Mouse (Mus musculus) myocyte (in vitro differentiated cells): Measurements from ENCODE around the gene Sh3pxd2b. TPM values are rescaled to one million over a fixed set of nuclear protein-coding genes. Genes with fewer than 3 reads are reported as not detected.
A peak's percentile ranks its signal among the peaks of the same experiment; 100 is the strongest.

Source experiments
- H3K27me3 ChIP-seq: one replicate; pipeline ENCODE4 v1.6.1; 2011; ENCODE audit not compliant: control insufficient read depth, insufficient read depth, insufficient read length
- H3K36me3 ChIP-seq: one replicate; pipeline ENCODE4 v1.6.1; 2011; ENCODE audit not compliant: control insufficient read depth, insufficient read depth
- H3K4me2 ChIP-seq: one replicate; pipeline ENCODE4 v1.6.1; 2011; ENCODE audit warnings: low read depth, control low read depth
- H3K4me3 ChIP-seq: one replicate; pipeline ENCODE4 v1.5.1; 2011; ENCODE audit warnings: mild to moderate bottlenecking, control low read depth, moderate library complexity
- H3K79me2 ChIP-seq: one replicate; pipeline ENCODE4 v1.6.1; 2011; ENCODE audit not compliant: control insufficient read depth, insufficient read depth
- H3ac ChIP-seq: one replicate; pipeline ENCODE4 v1.6.1; 2011; ENCODE audit not compliant: control insufficient read depth, insufficient read length
- CEBPB ChIP-seq: IDR thresholded peaks from 2 replicates; pipeline ENCODE4 v1.6.1; 2011; ENCODE audit warnings: mild to moderate bottlenecking, moderate library complexity; ENCODE audit not compliant: poor library complexity, insufficient read depth, severe bottlenecking
- E2F4 ChIP-seq: IDR thresholded peaks from one replicate; pipeline ENCODE4 v1.6.1; 2011; ENCODE audit warnings: mild to moderate bottlenecking, control low read depth, moderate library complexity; ENCODE audit not compliant: insufficient read depth
- MAX ChIP-seq: IDR thresholded peaks from one replicate; pipeline ENCODE4 v1.6.1; 2011; ENCODE audit warnings: low read depth, mild to moderate bottlenecking, control low read depth
- MYOD1 ChIP-seq, 3 experiments: IDR thresholded peaks; one replicate each; pipeline ENCODE4 v1.6.1; 2011; ENCODE audit warnings: control low read depth in 2 of 3, low read depth in 2 of 3, mild to moderate bottlenecking in 2 of 3, moderate library complexity in 1 of 3; ENCODE audit not compliant: insufficient read length in 2 of 3, control insufficient read depth in 1 of 3
- MYOG ChIP-seq, 3 experiments: IDR thresholded peaks; one replicate each; pipeline ENCODE4 v1.6.1; 2011; ENCODE audit warnings: control low read depth in 2 of 3, low read depth in 2 of 3, mild to moderate bottlenecking in 2 of 3; ENCODE audit not compliant: insufficient read length in 2 of 3, control insufficient read depth in 1 of 3, insufficient read depth in 1 of 3
- POLR2A ChIP-seq: IDR thresholded peaks from one replicate; pipeline ENCODE4 v1.6.1; 2011; ENCODE audit warnings: low read depth, mild to moderate bottlenecking, control low read depth, moderate library complexity; ENCODE audit not compliant: insufficient read length
- POLR2AphosphoS2 ChIP-seq: IDR thresholded peaks from one replicate; pipeline ENCODE4 v1.6.1; 2011; ENCODE audit warnings: low read depth, control low read depth; ENCODE audit not compliant: insufficient read length
- REST ChIP-seq: IDR thresholded peaks from one replicate; pipeline ENCODE4 v1.6.1; 2011; ENCODE audit warnings: mild to moderate bottlenecking, control low read depth, moderate library complexity; ENCODE audit not compliant: insufficient read depth, insufficient read length
- SRF ChIP-seq: IDR thresholded peaks from one replicate; pipeline ENCODE4 v1.6.1; 2011; ENCODE audit warnings: low read depth; ENCODE audit not compliant: control insufficient read depth, insufficient read length
- TCF12 ChIP-seq: IDR thresholded peaks from one replicate; pipeline ENCODE4 v1.6.1; 2011; ENCODE audit warnings: mild to moderate bottlenecking, control low read depth; ENCODE audit not compliant: poor library complexity, insufficient read depth, severe bottlenecking
- TCF3 ChIP-seq: IDR thresholded peaks from one replicate; pipeline ENCODE4 v1.6.1; 2011; ENCODE audit warnings: low read depth, control low read depth; ENCODE audit not compliant: insufficient read length
- USF1 ChIP-seq: IDR thresholded peaks from one replicate; pipeline ENCODE4 v1.6.1; 2011; ENCODE audit warnings: low read depth, mild to moderate bottlenecking, control low read depth, moderate library complexity
- polyA plus RNA-seq: library from polyadenylated mRNA; unstranded; fragments of >200 nt; fragmentation: generic; extraction: Trizol; gene quantifications from one replicate; pipeline ENCODE4 v1.2.1, GENCODE M21; 2012; ENCODE audit warnings: missing spikeins

Sh3pxd2b gene
- polyA plus RNA-seq, 1 experiment: 22.3 TPM

GRCm38 (mm10) chr11:32316009-32316408 is 31.6 kb upstream of the Sh3pxd2b start:
- H3K4me3 ChIP-seq: no peak overlapping the region
- no peaks in the 10 kb centered on the region for H3K27me3 ChIP-seq
- TF ChIP-seq TCF12 (no peak), MYOG (IDR thresholded peaks at IDR 0.05; ENCODE audit: control insufficient read depth in 1 of 3, insufficient read depth in 1 of 3, insufficient read length in 2 of 3, low read depth in 2 of 3) (no peak), POLR2A (no peak), REST (no peak), MAX (no peak), SRF (no peak), USF1 (no peak), POLR2AphosphoS2 (no peak), E2F4 (no peak), TCF3 (no peak), MYOD1 (IDR thresholded peaks at IDR 0.05; ENCODE audit: control insufficient read depth in 1 of 3, insufficient read length in 2 of 3, low read depth in 2 of 3) (no peak)
- no peak overlapping the region for H3ac ChIP-seq
- H3K79me2 ChIP-seq: no peaks in the 10 kb centered on the region
- no peak overlapping the region for H3K4me2 ChIP-seq
- no peaks in the 10 kb centered on the region for H3K36me3 ChIP-seq

DNA sequence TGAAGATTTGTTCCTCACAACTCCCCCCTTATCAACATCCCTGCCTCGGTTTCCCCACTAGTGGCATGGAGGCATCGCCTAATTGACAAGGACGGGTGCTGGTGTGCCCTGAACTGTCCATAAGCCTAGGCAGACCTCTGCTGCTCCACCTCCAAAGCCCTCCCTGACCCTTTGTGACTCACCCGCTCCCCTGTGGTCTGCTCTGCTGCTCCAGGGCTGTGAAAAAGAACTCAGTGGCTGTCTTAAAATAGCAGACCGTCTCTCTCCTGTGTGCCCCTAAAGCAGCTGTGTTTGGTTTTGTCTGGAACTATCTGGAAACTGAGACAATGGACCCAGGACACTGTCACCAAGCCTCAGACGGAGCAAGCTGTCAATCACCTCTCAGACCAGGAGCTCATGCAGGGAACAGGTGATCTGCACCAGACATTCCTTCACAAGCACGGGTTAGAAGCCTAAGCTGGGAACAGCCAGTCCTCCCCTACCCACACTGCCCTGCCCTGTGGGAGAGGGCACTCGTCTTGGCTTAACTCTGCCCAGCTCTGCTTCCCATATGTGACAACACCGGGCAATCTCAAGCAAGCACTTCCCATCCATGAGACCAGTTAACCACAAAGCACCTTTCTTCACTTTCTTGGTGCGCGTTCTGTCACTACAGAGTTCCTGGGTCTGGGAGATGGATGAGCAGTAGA is 27.0 kb upstream of the Sh3pxd2b start:
- TF ChIP-seq MYOD1 (IDR thresholded peaks at IDR 0.05; ENCODE audit: control insufficient read depth in 1 of 3, insufficient read length in 2 of 3, low read depth in 2 of 3) (peak in 2 of 3 experiments; percentile 86 to 93), POLR2A (no peak), MYOG (IDR thresholded peaks at IDR 0.05; ENCODE audit: control insufficient read depth in 1 of 3, insufficient read depth in 1 of 3, insufficient read length in 2 of 3, low read depth in 2 of 3) (peak in 2 of 3 experiments; percentile 47 to 72), POLR2AphosphoS2 (no peak), REST (no peak), USF1 (no peak), E2F4 (no peak), CEBPB (no peak), TCF3 (no peak), SRF (no peak)
- no peaks in the 10 kb centered on the region for H3K27me3 ChIP-seq
- no peaks in the 10 kb centered on the region for H3K79me2 ChIP-seq
- no peak overlapping the region for H3K4me3 ChIP-seq
- no peak overlapping the region for H3ac ChIP-seq
- H3K36me3 ChIP-seq: no peaks in the 10 kb centered on the region
- peak overlapping the region; percentile 80 for H3K4me2 ChIP-seq

GRCm38 (mm10) chr11:32321196-32321565 is 26.4 kb upstream of the Sh3pxd2b start:
- Histone ChIP-seq H3K79me2 (no peaks in the 10 kb centered on the region), H3ac (no peak overlapping the region), H3K27me3 (no peaks in the 10 kb centered on the region), H3K36me3 (no peaks in the 10 kb centered on the region), H3K4me2 (peak overlapping the region; percentile 80), H3K4me3 (no peak overlapping the region)
- TF ChIP-seq MAX (peak; percentile 21), TCF12 (no peak)

GRCm38 (mm10) chr11:32324609-32325008 is 23.0 kb upstream of the Sh3pxd2b start:
- Histone ChIP-seq H3K27me3 (no peaks in the 10 kb centered on the region), H3K4me3 (no peak overlapping the region), H3K36me3 (no peaks in the 10 kb centered on the region), H3K4me2 (peak overlapping the region; percentile 54), H3K79me2 (no peaks in the 10 kb centered on the region), H3ac (no peak overlapping the region)
- TF ChIP-seq USF1 (no peak), POLR2AphosphoS2 (no peak), CEBPB (no peak), REST (no peak), TCF12 (no peak), SRF (no peak), MAX (no peak), MYOG (IDR thresholded peaks at IDR 0.05; ENCODE audit: control insufficient read depth in 1 of 3, insufficient read depth in 1 of 3, insufficient read length in 2 of 3, low read depth in 2 of 3) (no peak), TCF3 (no peak), POLR2A (no peak), MYOD1 (IDR thresholded peaks at IDR 0.05; ENCODE audit: control insufficient read depth in 1 of 3, insufficient read length in 2 of 3, low read depth in 2 of 3) (no peak)

GRCm38 (mm10) chr11:32331075-32331474 is 16.5 kb upstream of the Sh3pxd2b start:
- peak; percentile 25 to 92 (median 83) for TF ChIP-seq MYOD1 (IDR thresholded peaks at IDR 0.05; ENCODE audit: control insufficient read depth in 1 of 3, insufficient read length in 2 of 3, low read depth in 2 of 3)
- TF ChIP-seq MAX: no peak
- peak overlapping the region; percentile 18 for H3K4me2 ChIP-seq
- no peaks in the 10 kb centered on the region for H3K36me3 ChIP-seq
- no peak overlapping the region for H3K4me3 ChIP-seq
- no peak overlapping the region for H3ac ChIP-seq
- no peaks in the 10 kb centered on the region for H3K79me2 ChIP-seq
- no peaks in the 10 kb centered on the region for H3K27me3 ChIP-seq
